Mouse (Mus musculus) liver, embryonic 14.5 days (tissue): ENCODE results near the gene Donson.

Experiments
- CTCF ChIP-seq: IDR thresholded peaks from 2 replicates; pipeline ENCODE4 v1.5.1; 2016; ENCODE audit warnings: antibody characterized with exemption, low read depth, control low read depth
- EP300 ChIP-seq: IDR thresholded peaks from 2 replicates; pipeline ENCODE4 v1.6.1; 2016; ENCODE audit warnings: antibody characterized with exemption, low read depth

- TF ChIP-seq CTCF (no peak), EP300 (no peak)
These were observed 14.1 kb downstream of the Donson start for GRCm38 (mm10) chr16:91674500-91674899.
